Mouse (Mus musculus) ES-Bruce4 (cell line): Measurements from ENCODE around the gene Rhot1. TPM values are rescaled to one million over a fixed set of nuclear protein-coding genes. Genes with fewer than 3 reads are reported as not detected.

ENCODE experiments used
- H3K27ac ChIP-seq: 2 replicates; pipeline ENCODE4 v1.5.1; 2012; ENCODE audit warnings: low read length, inconsistent platforms; ENCODE audit not compliant: insufficient read depth
- H3K27me3 ChIP-seq: 2 replicates; pipeline ENCODE4 v1.6.1; 2012; ENCODE audit warnings: mild to moderate bottlenecking, low read length, inconsistent platforms; ENCODE audit not compliant: control insufficient read depth, poor library complexity, insufficient read depth, severe bottlenecking
- H3K36me3 ChIP-seq: 2 replicates; pipeline ENCODE4 v1.6.1; 2012; ENCODE audit warnings: inconsistent platforms, mild to moderate bottlenecking, low read length, moderate library complexity; ENCODE audit not compliant: control insufficient read depth, poor library complexity, insufficient read depth, severe bottlenecking
- H3K4me1 ChIP-seq: one replicate; pipeline ENCODE4 v1.8.1; 2011; ENCODE audit warnings: low read length; ENCODE audit not compliant: control insufficient read depth, insufficient read depth
- H3K4me3 ChIP-seq: 2 replicates; pipeline ENCODE4 v1.5.1; 2011; ENCODE audit warnings: low read depth, mild to moderate bottlenecking, low read length
- H3K9ac ChIP-seq: 2 replicates; pipeline ENCODE4 v1.6.1; 2012; ENCODE audit warnings: low read depth, mild to moderate bottlenecking, inconsistent platforms; ENCODE audit not compliant: poor library complexity, severe bottlenecking
- H3K9me3 ChIP-seq: replicated peaks from 2 replicates; pipeline ENCODE4 v1.6.1; 2012; ENCODE audit warnings: mild to moderate bottlenecking, low read length, inconsistent platforms; ENCODE audit not compliant: control insufficient read depth, poor library complexity, insufficient read depth, severe bottlenecking
- CTCF ChIP-seq: IDR thresholded peaks from one replicate; pipeline ENCODE4 v1.8.1; 2011; ENCODE audit warnings: low read depth, low read length
- EP300 ChIP-seq: IDR thresholded peaks from 2 replicates; pipeline ENCODE4 v1.6.1; 2011; ENCODE audit warnings: low read depth, low read length; ENCODE audit not compliant: insufficient read depth
- POLR2A ChIP-seq: IDR thresholded peaks from one replicate; pipeline ENCODE4 v1.8.1; 2011; ENCODE audit warnings: low read length; ENCODE audit not compliant: insufficient read depth
- polyA plus RNA-seq: library from polyadenylated mRNA; stranded (reverse); fragments of >200 nt; gene quantifications from 2 replicates; pipeline ENCODE4 v1.2.4, GENCODE M21; 2011; ENCODE audit warnings: low read depth; ENCODE audit not compliant: missing spikeins, insufficient read depth, insufficient read length

The Rhot1 gene
- polyA plus RNA-seq, 1 experiment = 52.5 TPM

GRCm38 (mm10) chr11:80247026-80247425 is 38.2 kb downstream of the Rhot1 start:
- H3K9me3 ChIP-seq = no peaks in the 10 kb centered on the region
- H3K36me3 ChIP-seq = peaks cover 49% of the 10 kb centered on the region
- TF ChIP-seq POLR2A (no peak), CTCF (no peak), EP300 (no peak)
- no peaks in the 10 kb centered on the region for H3K4me1 ChIP-seq
- H3K4me3 ChIP-seq = no peak overlapping the region
- no peaks in the 10 kb centered on the region for H3K27me3 ChIP-seq
- no peak overlapping the region for H3K9ac ChIP-seq
- no peak overlapping the region for H3K27ac ChIP-seq

GRCm38 (mm10) chr11:80248531-80248930 is 39.7 kb downstream of the Rhot1 start:
- Histone ChIP-seq H3K27me3 (no peaks in the 10 kb centered on the region), H3K4me1 (no peaks in the 10 kb centered on the region), H3K36me3 (peaks cover 43% of the 10 kb centered on the region), H3K9me3 (no peaks in the 10 kb centered on the region), H3K9ac (no peak overlapping the region), H3K4me3 (no peak overlapping the region), H3K27ac (no peak overlapping the region)
- TF ChIP-seq CTCF = no peak
- no peak for TF ChIP-seq EP300
- TF ChIP-seq POLR2A = no peak

- TF ChIP-seq EP300 (no peak), CTCF (no peak), POLR2A (no peak)
- no peak overlapping the region for H3K27ac ChIP-seq
- H3K9ac ChIP-seq = no peak overlapping the region
- no peaks in the 10 kb centered on the region for H3K4me1 ChIP-seq
- H3K36me3 ChIP-seq = peaks cover 10% of the 10 kb centered on the region
- no peak overlapping the region for H3K4me3 ChIP-seq
- H3K27me3 ChIP-seq = no peaks in the 10 kb centered on the region
- H3K9me3 ChIP-seq = no peaks in the 10 kb centered on the region
Measured at GRCm38 (mm10) chr11:80264137-80264536, 55.3 kb downstream of the Rhot1 start.

GRCm38 (mm10) chr11:80271096-80271495 is 62.3 kb downstream of the Rhot1 start:
- Histone ChIP-seq H3K27ac (no peak overlapping the region), H3K4me1 (no peaks in the 10 kb centered on the region), H3K9ac (no peak overlapping the region), H3K27me3 (no peaks in the 10 kb centered on the region), H3K4me3 (no peak overlapping the region), H3K36me3 (peaks cover 2% of the 10 kb centered on the region), H3K9me3 (no peaks in the 10 kb centered on the region)
- TF ChIP-seq CTCF (no peak), POLR2A (no peak), EP300 (no peak)

- Histone ChIP-seq H3K36me3 (no peaks in the 10 kb centered on the region; the same call in 1 of the 2 replicates), H3K4me3 (no peak overlapping the region), H3K9ac (no peak overlapping the region), H3K4me1 (no peaks in the 10 kb centered on the region), H3K27ac (no peak overlapping the region), H3K27me3 (no peaks in the 10 kb centered on the region), H3K9me3 (no peaks in the 10 kb centered on the region)
- TF ChIP-seq POLR2A = no peak
- TF ChIP-seq CTCF = no peak
- TF ChIP-seq EP300 = no peak
Measured at GRCm38 (mm10) chr11:80275011-80275410, 66.2 kb downstream of the Rhot1 start.

GRCm38 (mm10) chr11:80278054-80278453 is 69.2 kb downstream of the Rhot1 start:
- Histone ChIP-seq H3K27me3 (no peaks in the 10 kb centered on the region), H3K27ac (no peak overlapping the region), H3K36me3 (no peaks in the 10 kb centered on the region), H3K4me1 (no peaks in the 10 kb centered on the region), H3K9me3 (no peaks in the 10 kb centered on the region), H3K4me3 (no peak overlapping the region), H3K9ac (no peak overlapping the region)
- TF ChIP-seq CTCF (no peak), EP300 (no peak), POLR2A (no peak)
